Mouse (Mus musculus) testis, adult 2 months (tissue): ENCODE measurements around the gene Gm20388.

Experiments
- CTCF ChIP-seq: fragments of 200-500 bp; IDR thresholded peaks from 2 replicates; pipeline ENCODE4 v1.5.1; 2012; ENCODE audit warnings: low read depth, mild to moderate bottlenecking, inconsistent platforms, low read length, moderate library complexity; ENCODE audit not compliant: control insufficient read depth, insufficient read depth, insufficient replicate concordance
- POLR2A ChIP-seq: fragments of 200-500 bp; IDR thresholded peaks from 2 replicates; pipeline ENCODE4 v1.6.1; 2012; ENCODE audit warnings: low read depth, mild to moderate bottlenecking, inconsistent platforms, low read length, moderate library complexity; ENCODE audit not compliant: control insufficient read depth

DNA sequence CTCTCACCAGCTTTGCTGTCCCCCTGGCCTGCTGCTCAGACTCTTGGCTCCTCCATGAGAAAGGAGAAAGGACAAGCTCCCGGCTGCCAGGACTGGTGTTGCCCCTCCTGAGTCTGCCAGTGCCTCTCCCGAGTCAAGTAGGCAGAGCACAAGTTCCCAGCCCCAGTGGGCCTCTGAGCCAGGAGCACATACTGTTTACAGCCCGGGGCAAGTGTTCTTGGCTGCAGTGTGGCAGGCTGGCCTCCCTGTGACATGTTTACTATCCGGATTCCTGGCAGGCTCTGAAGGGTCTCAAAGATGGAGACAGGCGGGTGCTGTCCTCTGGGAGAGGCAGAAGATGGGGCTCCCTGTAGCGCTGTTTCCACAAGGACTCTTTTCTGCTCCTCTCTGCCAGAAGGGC, 346.3 kb downstream of the Gm20388 start:
- TF ChIP-seq CTCF: no peak
- no peak for TF ChIP-seq POLR2A
